Mouse (Mus musculus) spleen, adult 2 months (tissue): ENCODE results near the gene Ccdc86.

Source experiments
- CTCF ChIP-seq: fragments of 200-500 bp; IDR thresholded peaks from 2 replicates; pipeline ENCODE4 v1.5.1; 2011; ENCODE audit warnings: mild to moderate bottlenecking, inconsistent platforms; ENCODE audit not compliant: insufficient read depth, insufficient read length, insufficient replicate concordance; ENCODE audit errors: extremely low read depth
- POLR2A ChIP-seq: fragments of 200-500 bp; IDR thresholded peaks from 2 replicates; pipeline ENCODE4 v1.6.1; 2011; ENCODE audit warnings: low read depth, low read length, inconsistent platforms

- TF ChIP-seq CTCF (no peak), POLR2A (no peak)
Measured at GRCm38 (mm10) chr19:10895708-10896107, 53.4 kb downstream of the Ccdc86 start.
